Comparison of ENCODE assay signal across 8 mouse cellular contexts in genomic region chr11:74834359-74834638, GRCm38 (mm10). TPM values are rescaled to one million over a fixed set of nuclear protein-coding genes. Genes with fewer than 3 reads are reported as not detected.
DNase-seq lines count a peak whose midpoint lies in the region; ATAC-seq lines count a peak whose summit lies in the region.

No protein-coding gene starts in this region.

- no peaks in the 10 kb centered on the region for H3K27me3 ChIP-seq in kidney, embryonic 15.5 days

- H3K4me1 ChIP-seq in kidney, embryonic 15.5 days = peaks cover 68% of the 10 kb centered on the region

- H3K27ac ChIP-seq in kidney, embryonic 15.5 days = peak overlapping the region; percentile 79

- peak; percentile 20 for DNase-seq in adrenal gland, postnatal 14 days
- no peak for DNase-seq in adrenal gland, postnatal 36 days
- no peak for DNase-seq in kidney, adult 11 months
- peak; percentile 5 for DNase-seq in urinary bladder, postnatal 14 days (ENCODE audit: low spot score)
- no peak for DNase-seq in urinary bladder, postnatal 4 days (ENCODE audit: low spot score in 2 of 2)
- no peak for DNase-seq in cerebellum, adult 9-10 months

- no peak for ATAC-seq in kidney, embryonic 15.5 days (replicated peaks; ENCODE audit: low FRiP score)
- ATAC-seq in CD4-positive, CD25-positive, alpha-beta regulatory T cell, adult 4 months = no peak

- 32% methylated on average over 1 of the region's 1 CpGs for WGBS in kidney, embryonic 15.5 days

- H3K4me2 ChIP-seq in kidney, embryonic 15.5 days = peak overlapping the region; percentile 92; the same call in 1 of the 2 replicates

- 0 out of 2 replicates have a peak overlapping the region, but pooled peaks have one; percentile 1 for H3K4me3 ChIP-seq in kidney, embryonic 15.5 days (replicated peaks)

- no peaks in the 10 kb centered on the region for H3K36me3 ChIP-seq in kidney, embryonic 15.5 days

- no peak overlapping the region for H3K9ac ChIP-seq in kidney, embryonic 15.5 days

- no peaks in the 10 kb centered on the region for H3K9me3 ChIP-seq in kidney, embryonic 15.5 days (replicated peaks)

RNA-seq across cellular contexts. Expression of gene Mnt, which starts 3.6 kb away (rescaled TPM):
- 22.8 and 29.9 TPM in 2 replicates for total RNA-seq in adrenal gland, postnatal 14 days (2021)
- total RNA-seq in adrenal gland, postnatal 36 days (2021) = 10 to 100 TPM; 27.6 to 30.6 TPM
- 5.0 and 5.7 TPM in 2 replicates for polyA plus RNA-seq in kidney, embryonic 15.5 days (2015; fragmentation: Nextera tagmentation; extraction: Ambion mirVana)
- polyA plus RNA-seq in CD4-positive, CD25-positive, alpha-beta regulatory T cell, adult 4 months (2017; shearing (Covaris generic)) = 1 to 10 TPM; 5.1 to 5.9 TPM

Comparison
In these comparisons a context has a peak if more than half of its experiments do, and no peak if none do; other contexts are left out.
1. DNase-seq: peak in adrenal gland, postnatal 14 days (single experiment) and urinary bladder, postnatal 14 days (single experiment); none in adrenal gland, postnatal 36 days (0 of 2), kidney, adult 11 months (single experiment), urinary bladder, postnatal 4 days (0 of 2) and cerebellum, adult 9-10 months (single experiment).